Mouse (Mus musculus) forebrain, embryonic 14.5 days (tissue): ENCODE measurements around the gene Fbxl5. TPM values are rescaled to one million over a fixed set of nuclear protein-coding genes. Genes with fewer than 3 reads are reported as not detected.

Experiments
- polyA plus RNA-seq: library from polyadenylated mRNA; unstranded; fragments of >200 nt; fragmentation: Nextera tagmentation; extraction: Ambion mirVana; gene quantifications from 2 replicates; pipeline ENCODE4 v1.2.1, GENCODE M21; 2014

Gene Fbxl5
- polyA plus RNA-seq, 1 experiment from 2014 or later = 91.8 TPM

Other genes with a start within 250 kb of the Fbxl5 start
- 5.8 and 7.7 TPM in 2 replicates for gene Cc2d2a, start 159.3 kb downstream of the Fbxl5 start, polyA plus RNA-seq
- not detected in 2 replicates for gene Bst1, start 2.8 kb downstream of the Fbxl5 start, polyA plus RNA-seq
- gene Cd38, start 46.9 kb upstream of the Fbxl5 start, polyA plus RNA-seq = 2.8 and 2.9 TPM in 2 replicates
- gene Gm7879, start 91.5 kb upstream of the Fbxl5 start, polyA plus RNA-seq = 0.41 TPM in 1 of 2 replicates, not detected in the other
- 5.7 and 10.2 TPM in 2 replicates for gene Fgfbp1, start 160.1 kb upstream of the Fbxl5 start, polyA plus RNA-seq